Comparison of ENCODE assay signal across 7 mouse cellular contexts in the genomic region with DNA sequence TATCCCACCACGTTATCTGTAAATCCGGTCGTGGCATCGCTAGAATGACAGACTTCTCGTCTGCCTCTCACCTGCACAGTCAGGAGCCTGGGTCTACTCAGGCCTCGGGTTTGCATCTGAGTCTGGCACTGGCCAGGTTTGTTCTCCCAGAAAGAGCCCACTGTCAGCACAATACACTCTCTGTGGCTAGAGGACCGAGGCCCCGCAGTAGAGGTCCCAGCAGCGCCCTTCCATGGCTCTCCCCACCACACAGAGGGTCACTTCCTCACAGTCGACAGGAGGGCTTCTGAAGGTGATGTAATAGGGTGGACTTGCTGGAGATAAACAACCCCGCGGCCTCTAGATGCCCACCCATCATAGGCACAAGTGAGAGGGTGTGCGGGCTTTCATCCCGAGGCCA. TPM values are rescaled to one million over a fixed set of nuclear protein-coding genes. Genes with fewer than 3 reads are reported as not detected.
DNase-seq lines count a peak whose midpoint lies in the region; ATAC-seq and TF ChIP-seq lines count a peak whose summit lies in the region.

No protein-coding gene starts in this region.

- H3K9me3 ChIP-seq in megakaryocyte, embryonic 14.5 days: peaks cover 7% of the 10 kb centered on the region; the same call in 1 of the 2 replicates
- no peaks in the 10 kb centered on the region for H3K9me3 ChIP-seq in forebrain, embryonic 15.5 days
- H3K9me3 ChIP-seq in liver, embryonic 12.5 days (replicated peaks): peaks cover 3% of the 10 kb centered on the region; the same call in 1 of the 2 replicates
- H3K9me3 ChIP-seq in stomach, postnatal 0 days (ENCODE audit: control insufficient read depth, low read length): no peaks in the 10 kb centered on the region

- 53% methylated on average over 14 of the region's 14 CpGs for WGBS in forebrain, embryonic 15.5 days
- WGBS in liver, embryonic 12.5 days (ENCODE audit: insufficient replicate concordance): 36% methylated on average over 14 of the region's 14 CpGs
- WGBS in stomach, postnatal 0 days: 44% methylated on average over 14 of the region's 14 CpGs

- no peak for DNase-seq in stomach, postnatal 0 days (ENCODE audit: low spot score)
- DNase-seq in embryo, embryonic 10.5 days (ENCODE audit: low spot score): no peak
- no peak for DNase-seq in layer of hippocampus, adult 11-12 months (ENCODE audit: low spot score)

- no peak overlapping the region for H3K9ac ChIP-seq in forebrain, embryonic 15.5 days (replicated peaks)
- no peak overlapping the region for H3K9ac ChIP-seq in liver, embryonic 12.5 days
- H3K9ac ChIP-seq in stomach, postnatal 0 days (ENCODE audit: low read length): no peak overlapping the region

- H3K27ac ChIP-seq in forebrain, embryonic 15.5 days (replicated peaks): no peak overlapping the region
- no peak overlapping the region for H3K27ac ChIP-seq in liver, embryonic 12.5 days
- no peak overlapping the region for H3K27ac ChIP-seq in stomach, postnatal 0 days (replicated peaks)

- TF ChIP-seq CTCF in stomach, postnatal 0 days (IDR thresholded peaks at IDR 0.05; ENCODE audit: low read depth): no peak

- ATAC-seq in megakaryocyte, adult 5-6 weeks (ENCODE audit: poor library complexity, severe bottlenecking): no peak
- no peak; the same call in 1 of the 2 replicates for ATAC-seq in forebrain, embryonic 15.5 days (replicated peaks)
- peak; percentile 24 for ATAC-seq in liver, embryonic 12.5 days
- ATAC-seq in stomach, postnatal 0 days (ENCODE audit: low FRiP score, low TSS enrichment): peak; percentile 25

- H3K4me2 ChIP-seq in forebrain, embryonic 15.5 days (replicated peaks): peak overlapping the region; percentile 25
- peak overlapping the region; percentile 53 for H3K4me2 ChIP-seq in liver, embryonic 12.5 days
- peak overlapping the region; percentile 47 for H3K4me2 ChIP-seq in stomach, postnatal 0 days (replicated peaks; ENCODE audit: low read depth)

- no peak for TF ChIP-seq EP300 in stomach, postnatal 0 days (optimal IDR thresholded peaks at IDR 0.05)

- peaks cover 2% of the 10 kb centered on the region for H3K27me3 ChIP-seq in megakaryocyte, embryonic 14.5 days (replicated peaks)
- no peaks in the 10 kb centered on the region for H3K27me3 ChIP-seq in forebrain, embryonic 15.5 days
- 0 out of 2 replicates have a peak, but pooled peaks cover 4% of the 10 kb centered on the region for H3K27me3 ChIP-seq in liver, embryonic 12.5 days (replicated peaks)
- no peaks in the 10 kb centered on the region for H3K27me3 ChIP-seq in stomach, postnatal 0 days (ENCODE audit: control insufficient read depth, insufficient read depth, low read length)

- H3K36me3 ChIP-seq in megakaryocyte, embryonic 14.5 days (replicated peaks; ENCODE audit: low read length): no peaks in the 10 kb centered on the region
- no peaks in the 10 kb centered on the region for H3K36me3 ChIP-seq in forebrain, embryonic 15.5 days
- H3K36me3 ChIP-seq in liver, embryonic 12.5 days: no peaks in the 10 kb centered on the region
- H3K36me3 ChIP-seq in stomach, postnatal 0 days (ENCODE audit: control insufficient read depth, insufficient read depth, low read length): no peaks in the 10 kb centered on the region

- peaks cover 26% of the 10 kb centered on the region for H3K4me1 ChIP-seq in megakaryocyte, embryonic 14.5 days
- H3K4me1 ChIP-seq in forebrain, embryonic 15.5 days: peaks cover 5% of the 10 kb centered on the region; the same call in 1 of the 2 replicates
- peaks cover 10% of the 10 kb centered on the region for H3K4me1 ChIP-seq in liver, embryonic 12.5 days
- H3K4me1 ChIP-seq in stomach, postnatal 0 days (replicated peaks; ENCODE audit: control insufficient read depth, insufficient read depth): no peaks in the 10 kb centered on the region

- H3K4me3 ChIP-seq in megakaryocyte, embryonic 14.5 days (replicated peaks): peak overlapping the region; percentile 87
- peak overlapping the region; percentile 18; the same call in 1 of the 2 replicates for H3K4me3 ChIP-seq in forebrain, embryonic 15.5 days
- no peak overlapping the region for H3K4me3 ChIP-seq in liver, embryonic 12.5 days
- peak overlapping the region; percentile 10; the same call in 1 of the 2 replicates for H3K4me3 ChIP-seq in stomach, postnatal 0 days (ENCODE audit: low read depth, low read length)

RNA-seq across cellular contexts. Expression of a gene that starts 7.3 kb away (rescaled TPM):
- 37.4 and 99.0 TPM in 2 replicates for polyA plus RNA-seq in megakaryocyte, embryonic 14.5 days (2012; ENCODE audit: insufficient read depth, low replicate concordance)
- total RNA-seq in megakaryocyte, adult 5-6 weeks (2015): 6.5 and 7.0 TPM in 2 replicates
- total RNA-seq in megakaryocyte, adult 5-6 weeks (2017): 2.7 and 2.8 TPM in 2 replicates
- polyA plus RNA-seq in forebrain, embryonic 15.5 days (2015; fragmentation: Nextera tagmentation; extraction: Ambion mirVana): 20.7 and 21.1 TPM in 2 replicates
- polyA plus RNA-seq in liver, embryonic 12.5 days (2016; fragmentation: Nextera tagmentation; extraction: Ambion mirVana): 94.2 and 98.6 TPM in 2 replicates
- 55.9 and 57.3 TPM in 2 replicates for polyA plus RNA-seq in stomach, postnatal 0 days (2015; fragmentation: Nextera tagmentation; extraction: Ambion mirVana)

RNA-seq across cellular contexts. Expression of a gene that starts 38.3 kb away (rescaled TPM):
- polyA plus RNA-seq in megakaryocyte, embryonic 14.5 days (2012; ENCODE audit: insufficient read depth, low replicate concordance): 0.89 TPM in 1 of 2 replicates, not detected in the other
- total RNA-seq in megakaryocyte, adult 5-6 weeks (2015): 5.6 and 8.0 TPM in 2 replicates
- total RNA-seq in megakaryocyte, adult 5-6 weeks (2017): 9.0 TPM in 2 replicates
- polyA plus RNA-seq in forebrain, embryonic 15.5 days (2015; fragmentation: Nextera tagmentation; extraction: Ambion mirVana): 46.7 and 46.8 TPM in 2 replicates
- 8.3 TPM in 2 replicates for polyA plus RNA-seq in liver, embryonic 12.5 days (2016; fragmentation: Nextera tagmentation; extraction: Ambion mirVana)
- 9.0 and 9.7 TPM in 2 replicates for polyA plus RNA-seq in stomach, postnatal 0 days (2015; fragmentation: Nextera tagmentation; extraction: Ambion mirVana)

RNA-seq across cellular contexts. Expression of a gene that starts 44.5 kb away (rescaled TPM):
- 2.7 TPM in 1 of 2 replicates, not detected in the other for polyA plus RNA-seq in megakaryocyte, embryonic 14.5 days (2012; ENCODE audit: insufficient read depth, low replicate concordance)
- total RNA-seq in megakaryocyte, adult 5-6 weeks (2015): 25.3 and 25.9 TPM in 2 replicates
- total RNA-seq in megakaryocyte, adult 5-6 weeks (2017): 21.0 and 24.3 TPM in 2 replicates
- polyA plus RNA-seq in forebrain, embryonic 15.5 days (2015; fragmentation: Nextera tagmentation; extraction: Ambion mirVana): 31.0 and 34.8 TPM in 2 replicates
- polyA plus RNA-seq in liver, embryonic 12.5 days (2016; fragmentation: Nextera tagmentation; extraction: Ambion mirVana): 40.7 and 44.9 TPM in 2 replicates
- 18.3 and 19.9 TPM in 2 replicates for polyA plus RNA-seq in stomach, postnatal 0 days (2015; fragmentation: Nextera tagmentation; extraction: Ambion mirVana)

Comparison
In these comparisons a context has a peak if more than half of its experiments do, and no peak if none do; other contexts are left out.
1. ATAC-seq: peak in liver, embryonic 12.5 days (single experiment) and stomach, postnatal 0 days (single experiment); none in megakaryocyte, adult 5-6 weeks (single experiment) and forebrain, embryonic 15.5 days (single experiment).
2. Peak in every context shown above with its lines, with median percentiles within 50 percentile points of each other: H3K4me2 ChIP-seq.